Mouse (Mus musculus) fibroblast of lung, adult 2 months (primary cell): ENCODE data around the gene Cacna1i.

Source experiments
- DNase-seq: peaks from one replicate; pipeline ENCODE4 v3.0.0-alpha.2; 2011; ENCODE audit warnings: low read depth

The Cacna1i gene

GRCm38 (mm10) chr15:80286851-80287415, at the start of gene Cacna1i:
Cacna1i (plus strand) TSS chr15:80287238.
- DNase-seq = no peak

GRCm38 (mm10) chr15:80248135-80248534, 38.9 kb upstream of the Cacna1i start:
- no peak for DNase-seq

- DNase-seq = no peak
These were observed 38.4 kb upstream of the Cacna1i start for GRCm38 (mm10) chr15:80248596-80248995.

GRCm38 (mm10) chr15:80249672-80250071, 37.4 kb upstream of the Cacna1i start:
- no peak for DNase-seq

- no peak for DNase-seq
These were observed 36.5 kb upstream of the Cacna1i start for GRCm38 (mm10) chr15:80250586-80250985.

GRCm38 (mm10) chr15:80253530-80253929, 33.5 kb upstream of the Cacna1i start:
- DNase-seq = no peak

GRCm38 (mm10) chr15:80254207-80254606, 32.8 kb upstream of the Cacna1i start:
- no peak for DNase-seq

GRCm38 (mm10) chr15:80254847-80255645, 32.0 kb upstream of the Cacna1i start, which contains the start of gene Atf4:
Atf4 (plus strand) TSS chr15:80255184.
- peak; percentile 100 for DNase-seq

- DNase-seq = peak; percentile 57
These were observed 31.4 kb upstream of the Cacna1i start for GRCm38 (mm10) chr15:80255646-80256121.

GRCm38 (mm10) chr15:80256242-80256641, 30.8 kb upstream of the Cacna1i start:
- no peak for DNase-seq

GRCm38 (mm10) chr15:80256656-80257601, 30.1 kb upstream of the Cacna1i start:
- DNase-seq = no peak

- DNase-seq = no peak
These were observed 29.3 kb upstream of the Cacna1i start for GRCm38 (mm10) chr15:80257602-80258239.

GRCm38 (mm10) chr15:80258240-80259170, 28.5 kb upstream of the Cacna1i start:
- no peak for DNase-seq

GRCm38 (mm10) chr15:80259406-80260045, 27.5 kb upstream of the Cacna1i start:
- DNase-seq = no peak

GRCm38 (mm10) chr15:80260677-80261076, 26.4 kb upstream of the Cacna1i start:
- DNase-seq = no peak

- no peak for DNase-seq
These were observed 25.9 kb upstream of the Cacna1i start for GRCm38 (mm10) chr15:80261100-80261499.

- DNase-seq = peak; percentile 85
These were observed 23.1 kb upstream of the Cacna1i start, which contains the start of gene Rps19bp1 for GRCm38 (mm10) chr15:80263610-80264575. Rps19bp1 (minus strand) TSS chr15:80264315.

- no peak for DNase-seq
These were observed 20.8 kb upstream of the Cacna1i start for GRCm38 (mm10) chr15:80266281-80266680.
